Mouse (Mus musculus): ENCODE data around the gene Fam149b.
A peak's percentile ranks its signal among the peaks of the same experiment; 100 is the strongest.

The Fam149b gene

GRCm38 (mm10) chr14:20389446-20390079, 41.6 kb downstream of the Fam149b start:
- DNase-seq (ENCODE audit: low read depth, low spot score), result no peak

DNA sequence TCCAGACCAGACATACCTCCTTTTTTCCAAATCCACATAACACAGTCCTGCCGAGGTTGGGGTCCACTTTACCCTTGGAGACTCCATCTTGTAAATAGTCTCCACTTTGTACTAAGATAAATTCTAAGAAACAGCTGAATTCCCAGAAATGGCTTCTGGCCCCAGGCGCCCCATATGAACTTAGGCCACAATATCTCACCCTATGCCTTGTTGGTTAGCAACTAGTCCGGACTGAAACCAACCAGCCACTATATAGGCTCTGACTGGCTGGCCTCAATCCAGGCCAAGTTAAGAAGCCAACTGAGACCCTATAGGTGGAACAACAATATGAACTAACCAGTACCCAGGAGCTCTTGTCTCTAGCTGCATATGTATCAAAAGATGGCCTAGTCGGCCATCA, 44.4 kb downstream of the Fam149b start:
- no peak for DNase-seq (ENCODE audit: low read depth, low spot score)

- peak; percentile 93 for DNase-seq (ENCODE audit: low read depth, low spot score)
These were observed 45.4 kb downstream of the Fam149b start, which contains the start of gene Mrps16 for GRCm38 (mm10) chr14:20393205-20393913. Gene Mrps16, minus strand, starts transcription at chr14:20393634.

- DNase-seq (ENCODE audit: low read depth, low spot score), result no peak
These were observed 49.3 kb downstream of the Fam149b start for GRCm38 (mm10) chr14:20397220-20397619.

DNA sequence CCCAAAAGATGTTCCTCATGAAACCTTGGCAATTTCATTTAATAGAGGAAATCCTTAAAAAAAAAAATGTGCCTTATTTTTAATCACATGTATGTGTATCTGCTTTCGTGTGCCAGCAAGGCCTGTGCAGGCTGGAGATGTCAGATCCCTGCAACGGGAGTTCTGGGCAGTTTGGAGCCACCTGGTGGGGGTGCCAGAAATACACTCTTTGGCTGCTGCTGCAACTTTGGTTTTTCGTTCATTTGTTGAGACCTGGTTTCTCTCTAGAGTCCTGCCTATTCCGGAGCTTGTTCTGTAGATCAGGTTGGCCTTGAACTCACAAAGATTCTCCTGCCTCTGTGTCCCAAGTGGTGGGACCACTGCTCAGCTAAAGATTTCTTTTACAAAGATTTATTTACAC, 50.9 kb downstream of the Fam149b start:
- no peak for DNase-seq (ENCODE audit: low read depth, low spot score)

DNA sequence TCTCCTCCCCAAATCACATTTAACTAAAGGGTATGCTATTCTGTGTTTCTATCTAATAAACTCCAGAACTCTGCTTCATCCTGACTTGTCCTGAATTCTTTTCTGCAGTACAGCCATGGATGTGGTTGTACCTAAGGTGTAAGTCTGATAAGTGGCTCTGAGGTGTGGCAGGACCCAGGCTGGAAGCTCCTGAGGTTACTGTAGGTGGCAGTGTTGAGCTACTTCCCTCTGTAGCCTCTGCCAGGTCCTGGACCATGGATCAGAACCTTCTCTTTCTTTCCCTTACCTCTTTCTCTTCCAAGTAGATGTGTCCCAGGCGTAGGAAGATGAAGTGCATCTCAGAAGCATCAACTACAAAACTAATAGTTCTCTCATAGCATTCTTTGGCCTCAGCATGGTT, 52.1 kb downstream of the Fam149b start:
- peak; percentile 41 for DNase-seq (ENCODE audit: low read depth, low spot score)

- no peak for DNase-seq (ENCODE audit: low read depth, low spot score)
These were observed 74.3 kb downstream of the Fam149b start for GRCm38 (mm10) chr14:20422257-20422656.

- DNase-seq (ENCODE audit: low read depth, low spot score), result no peak
These were observed 75.1 kb downstream of the Fam149b start for GRCm38 (mm10) chr14:20423046-20423445.

- DNase-seq (ENCODE audit: low read depth, low spot score), result no peak
These were observed 80.6 kb downstream of the Fam149b start for GRCm38 (mm10) chr14:20428593-20428992.

DNA sequence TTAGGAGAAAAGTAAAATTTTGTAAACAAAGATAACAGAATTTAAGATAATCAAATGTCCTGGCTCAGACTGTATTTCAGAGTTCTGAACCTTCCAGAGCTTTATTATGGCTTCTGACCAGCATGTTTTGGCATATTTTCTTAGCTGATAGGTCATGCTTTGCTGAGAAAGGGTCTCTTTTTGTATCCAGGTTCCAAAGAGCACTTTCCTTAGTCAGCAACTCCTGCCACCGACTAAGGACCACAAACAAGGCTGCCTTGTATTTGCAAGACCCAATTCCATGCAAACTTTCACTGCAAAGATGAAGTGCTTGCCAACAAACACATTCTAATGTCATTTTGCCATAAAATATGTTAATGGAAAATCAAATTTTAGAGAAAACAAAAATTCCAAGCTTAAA, 81.9 kb downstream of the Fam149b start:
- DNase-seq (ENCODE audit: low read depth, low spot score), result no peak

GRCm38 (mm10) chr14:20431726-20432125, 83.8 kb downstream of the Fam149b start:
- DNase-seq (ENCODE audit: low read depth, low spot score), result no peak

- no peak for DNase-seq (ENCODE audit: low read depth, low spot score)
These were observed 84.5 kb downstream of the Fam149b start for GRCm38 (mm10) chr14:20432420-20432819.

Measured in retina, postnatal 7 days (tissue).